Mouse (Mus musculus) adipocyte (in vitro differentiated cells): Measurements from ENCODE around the gene Vmn2r18.

Experiments used
- DNase-seq: peaks from one replicate; pipeline ENCODE4 v3.0.0-alpha.2; 2016; ENCODE audit warnings: low spot score

Vmn2r18 gene

GRCm38 (mm10) chr5:151605921-151606320, at the start of gene Vmn2r18:
TSS of gene Vmn2r18 (minus strand) at chr5:151606021.
- no peak for DNase-seq

GRCm38 (mm10) chr5:151651411-151651784, 45.6 kb upstream of the Vmn2r18 start:
- DNase-seq: no peak

- peak; percentile 98 for DNase-seq
These were observed 45.0 kb upstream of the Vmn2r18 start, which contains the start of gene Rfc3 for GRCm38 (mm10) chr5:151650700-151651410. TSS of gene Rfc3 (minus strand) at chr5:151651242.

GRCm38 (mm10) chr5:151644845-151645244, 39.0 kb upstream of the Vmn2r18 start:
- peak; percentile 51 for DNase-seq

GRCm38 (mm10) chr5:151642867-151643266, 37.0 kb upstream of the Vmn2r18 start:
- DNase-seq: no peak

GRCm38 (mm10) chr5:151642102-151642501, 36.3 kb upstream of the Vmn2r18 start:
- DNase-seq: no peak

- no peak for DNase-seq
These were observed 4.1 kb downstream of the Vmn2r18 start for GRCm38 (mm10) chr5:151601696-151602095.
